Mouse (Mus musculus): ENCODE data around the gene Zfp119b.

DNA sequence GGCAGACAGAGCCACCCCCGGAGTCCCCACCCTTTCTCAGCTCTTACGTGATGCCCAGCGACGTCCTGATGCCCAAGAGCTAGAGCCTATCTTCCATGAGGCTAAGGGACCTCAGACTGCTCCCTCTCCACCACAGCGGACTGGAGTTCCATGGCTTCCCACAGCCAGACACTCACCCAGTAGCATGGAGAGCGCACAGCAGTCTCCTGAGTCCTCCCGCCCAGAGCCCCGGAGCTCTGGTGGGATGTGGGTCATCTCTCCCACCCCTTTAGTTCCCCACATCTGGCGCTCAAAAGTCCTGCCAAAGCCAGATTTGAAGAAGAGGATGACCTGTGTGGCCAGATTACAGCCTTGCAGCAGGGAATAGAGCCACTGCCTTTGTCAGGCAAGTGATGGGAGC lies 1.3 kb upstream of the Zfp119b start:
- TF ChIP-seq CTCF (IDR thresholded peaks at IDR 0.05; ENCODE audit: borderline replicate concordance, extremely low read depth, insufficient read depth, insufficient read length) (no peak), POLR2A (IDR thresholded peaks at IDR 0.05; ENCODE audit: borderline replicate concordance, extremely low read depth, insufficient read depth, insufficient read length, poor library complexity, severe bottlenecking) (no peak)

Measured in brain, embryonic 14.5 days (tissue).